Mouse (Mus musculus) kidney, postnatal 4 days (tissue): ENCODE measurements around the gene Ier5l.
A peak's percentile ranks its signal among the peaks of the same experiment; 100 is the strongest.

Experiments
- DNase-seq, 2 experiments: peaks; one replicate each; pipeline ENCODE4 v3.0.0; 2021; ENCODE audit warnings: mixed read lengths in 2 of 2

Gene Ier5l

DNA sequence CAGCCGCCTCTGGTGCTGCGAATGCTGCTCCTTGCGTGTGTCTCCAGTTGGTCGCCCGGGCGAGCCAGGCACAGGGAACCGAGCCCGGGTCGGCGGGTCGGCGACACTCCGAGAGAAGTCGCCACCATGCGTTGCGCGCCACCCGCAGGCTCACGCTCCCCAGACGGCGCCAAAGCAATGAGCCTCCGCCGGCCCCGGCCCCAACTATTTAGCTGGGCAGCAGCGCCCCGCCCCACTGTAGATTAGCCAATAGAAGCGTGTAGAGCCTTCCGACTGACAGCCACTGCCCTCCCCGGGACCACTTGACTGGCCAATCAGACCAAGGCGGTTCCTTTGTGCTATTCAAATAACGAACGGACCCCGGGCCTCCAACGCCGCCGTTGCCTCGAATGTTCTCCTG, at the start of gene Ier5l:
Gene Ier5l, minus strand, starts transcription at position 181 of the 400 bp plus-strand sequence.
- DNase-seq: peak; percentile 97 to 98

DNA sequence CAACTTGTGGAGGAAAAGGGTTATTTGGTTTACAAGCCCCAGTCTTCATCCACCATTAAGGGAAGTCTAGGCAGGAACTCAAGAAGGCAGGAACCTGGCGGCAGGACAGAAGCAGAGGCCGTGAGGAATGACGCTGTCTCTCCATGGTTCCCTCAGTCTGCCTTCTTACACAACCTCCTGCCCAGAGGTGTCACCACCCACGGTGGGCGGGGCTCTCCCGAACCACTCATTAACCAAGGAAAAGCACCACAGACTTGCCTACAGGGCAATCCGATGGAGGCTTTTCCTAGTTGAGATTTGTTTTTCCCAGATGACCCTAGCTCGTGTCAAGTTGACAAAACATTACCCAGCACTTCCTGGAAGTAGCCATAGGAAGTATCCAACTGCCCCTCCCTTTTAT, 49.7 kb upstream of the Ier5l start:
- peak; percentile 30 to 55 for DNase-seq

DNA sequence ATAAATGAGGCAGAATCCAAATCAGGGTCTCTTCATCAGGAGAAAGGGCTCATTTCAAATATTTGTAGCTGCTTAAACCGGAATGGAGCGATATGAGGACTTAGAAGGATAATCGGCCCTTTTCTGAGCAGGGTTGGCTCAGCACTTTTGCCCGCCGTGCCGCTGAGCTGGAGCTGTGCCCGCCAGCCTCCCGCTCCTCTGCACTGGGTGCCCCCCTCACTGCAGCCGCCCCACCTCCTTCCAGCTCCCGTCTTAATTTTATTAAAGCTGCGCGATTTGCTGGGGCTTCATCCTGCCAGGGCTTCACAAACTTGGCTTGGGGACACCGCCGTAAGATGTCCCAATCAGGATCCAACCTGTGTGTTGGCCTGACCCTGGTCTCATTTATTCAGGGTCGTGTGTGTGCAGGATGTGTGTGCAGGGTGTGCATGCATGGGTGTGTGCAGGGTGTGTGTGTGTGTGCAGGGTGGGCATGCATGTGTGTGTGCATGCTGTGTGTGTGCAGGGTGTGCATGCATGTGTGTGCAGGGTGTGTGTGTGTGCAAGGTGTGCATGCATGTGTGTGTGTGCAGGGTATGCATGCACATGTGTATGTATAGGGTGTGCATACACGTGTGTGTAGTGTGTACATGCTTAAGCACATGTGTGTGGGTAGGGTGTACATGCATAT, 36.8 kb upstream of the Ier5l start:
- peak in 1 of 2 experiments; percentile 31 for DNase-seq

DNA sequence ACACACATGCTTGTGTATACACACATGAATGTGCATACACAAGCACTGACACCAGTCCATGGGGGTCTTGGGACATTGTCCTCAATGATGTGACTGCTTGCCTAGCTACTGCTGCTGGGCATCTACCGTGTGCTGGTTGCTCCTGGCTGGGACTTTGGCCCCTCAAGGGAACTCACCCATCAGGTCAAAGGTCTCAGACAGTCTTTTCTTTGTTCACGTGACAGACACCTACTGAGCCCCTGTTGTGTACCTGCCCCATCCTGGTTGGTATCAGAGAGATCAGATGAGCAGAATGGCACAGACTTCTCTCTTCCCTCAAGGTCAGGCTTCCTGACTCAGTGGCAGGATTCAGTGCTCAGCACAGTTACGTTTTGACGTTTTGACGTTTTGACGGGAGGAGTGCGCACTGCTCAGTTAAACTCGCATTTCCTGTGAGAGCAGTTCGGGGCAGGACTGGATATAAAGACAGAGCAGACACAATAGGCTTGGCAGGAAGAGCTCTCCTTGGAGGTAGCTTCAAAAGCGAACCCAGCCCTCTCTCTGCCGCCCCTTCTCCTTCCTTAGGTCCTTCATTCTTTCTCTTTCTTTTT, 33.2 kb upstream of the Ier5l start:
- no peak for DNase-seq

DNA sequence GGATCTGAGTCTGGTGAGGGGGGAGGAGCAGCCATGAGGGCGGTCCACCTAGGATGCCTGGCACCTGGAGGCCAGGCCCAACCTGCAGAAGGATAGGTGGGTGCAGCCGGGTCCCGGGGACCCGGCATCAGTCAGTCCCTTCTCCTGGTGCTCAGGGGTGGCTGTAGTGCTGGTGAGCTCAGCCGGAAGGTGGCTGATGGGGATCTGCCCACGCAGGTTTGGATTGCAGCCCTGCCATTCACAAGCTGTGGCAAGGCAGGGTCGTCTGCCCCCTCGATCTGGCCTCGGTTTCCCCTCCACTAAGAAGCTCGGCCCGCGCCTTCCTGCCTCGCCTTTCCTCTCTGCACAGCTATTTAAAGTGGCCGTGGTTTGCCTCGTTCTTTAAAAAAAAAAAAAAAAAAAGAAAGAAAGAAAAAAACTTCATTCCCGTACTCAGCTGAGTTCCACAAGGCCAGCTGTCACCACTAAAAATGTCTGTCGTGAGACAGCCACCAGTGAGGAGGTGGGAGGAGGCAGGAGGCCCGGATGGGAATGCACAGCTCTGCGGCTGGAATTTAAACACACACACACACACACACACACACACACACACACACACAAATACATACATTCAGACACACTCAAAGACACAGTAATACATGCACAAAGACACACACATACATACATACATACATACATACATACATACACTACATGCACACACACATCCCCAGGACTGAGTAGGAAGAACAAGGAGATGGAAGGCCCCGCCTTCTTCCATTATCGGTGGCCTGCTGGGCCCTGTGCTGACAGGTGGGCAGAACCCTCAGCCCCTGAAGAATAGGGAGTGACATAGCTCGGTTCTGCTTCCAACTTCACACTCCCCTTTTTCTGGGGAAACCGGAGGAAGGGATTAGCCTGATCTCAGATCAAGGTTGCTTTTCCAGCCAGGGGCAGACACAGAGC, 29.9 kb upstream of the Ier5l start:
- DNase-seq: peak; percentile 64 to 78

DNA sequence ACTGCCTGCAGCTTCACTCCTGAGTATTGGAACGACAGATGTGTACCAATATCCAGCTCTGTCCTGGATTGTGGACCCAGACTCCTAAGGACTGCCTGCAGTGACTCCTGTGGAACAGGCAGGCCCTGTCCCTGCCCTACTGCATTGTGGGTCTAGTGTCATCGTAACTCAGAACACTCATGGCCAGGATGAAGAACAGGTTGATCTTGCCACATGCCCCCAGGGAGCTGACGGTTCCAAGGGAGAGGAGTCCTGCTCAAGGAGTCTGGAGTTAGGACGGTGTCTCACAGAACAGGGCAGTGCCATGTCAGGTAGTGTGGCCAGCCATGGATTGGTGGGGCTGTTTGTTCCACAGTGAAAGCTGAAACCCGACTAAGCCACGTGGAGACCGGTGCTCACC, 27.7 kb upstream of the Ier5l start:
- DNase-seq: no peak

DNA sequence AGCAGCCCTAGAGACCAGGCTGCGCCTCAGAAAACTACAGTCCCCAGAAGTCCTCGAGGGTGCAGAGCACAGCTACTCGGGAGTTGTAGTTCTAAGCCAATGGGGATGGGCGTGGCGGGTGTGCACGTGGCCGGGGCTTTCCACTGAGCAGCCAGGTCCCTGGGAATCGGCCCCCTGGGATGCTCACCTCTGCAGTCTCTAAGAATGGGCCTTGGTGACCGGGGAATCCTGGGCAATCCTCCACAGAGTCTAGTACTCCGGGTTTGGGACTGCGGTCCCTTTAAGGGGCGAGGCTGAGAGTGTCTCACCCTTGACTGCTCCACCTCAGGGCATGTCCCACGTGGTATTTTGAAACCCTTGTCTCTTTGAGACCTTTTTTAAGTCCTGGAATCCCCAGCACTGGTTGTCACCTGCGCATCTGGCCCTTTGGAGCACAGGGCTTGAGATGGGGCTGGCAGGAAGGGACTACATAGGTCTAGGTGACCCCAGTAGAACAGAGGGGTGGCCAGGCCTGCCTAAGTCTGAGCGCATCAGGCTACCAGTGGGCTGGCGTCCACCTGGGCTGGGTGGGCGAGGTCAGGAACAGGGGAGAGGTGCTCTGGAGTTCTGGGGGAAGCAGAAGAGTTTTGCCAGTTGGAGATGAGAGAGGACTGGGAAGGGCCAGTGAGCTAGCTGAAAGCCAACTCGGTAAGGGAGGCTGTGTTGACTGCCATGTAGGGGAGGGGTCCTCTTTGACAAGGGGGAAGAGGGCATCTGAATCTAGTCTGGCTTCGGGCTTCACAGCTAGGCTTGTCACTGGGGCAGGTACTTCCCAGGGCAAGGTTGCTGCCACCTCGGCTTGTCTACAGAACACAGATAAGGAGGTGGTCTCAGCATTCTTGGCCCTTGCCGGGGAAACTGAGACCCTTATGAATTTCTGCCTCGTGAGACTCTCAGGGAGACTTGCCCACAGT, 22.2 kb upstream of the Ier5l start:
- DNase-seq: peak; percentile 77 to 84

DNA sequence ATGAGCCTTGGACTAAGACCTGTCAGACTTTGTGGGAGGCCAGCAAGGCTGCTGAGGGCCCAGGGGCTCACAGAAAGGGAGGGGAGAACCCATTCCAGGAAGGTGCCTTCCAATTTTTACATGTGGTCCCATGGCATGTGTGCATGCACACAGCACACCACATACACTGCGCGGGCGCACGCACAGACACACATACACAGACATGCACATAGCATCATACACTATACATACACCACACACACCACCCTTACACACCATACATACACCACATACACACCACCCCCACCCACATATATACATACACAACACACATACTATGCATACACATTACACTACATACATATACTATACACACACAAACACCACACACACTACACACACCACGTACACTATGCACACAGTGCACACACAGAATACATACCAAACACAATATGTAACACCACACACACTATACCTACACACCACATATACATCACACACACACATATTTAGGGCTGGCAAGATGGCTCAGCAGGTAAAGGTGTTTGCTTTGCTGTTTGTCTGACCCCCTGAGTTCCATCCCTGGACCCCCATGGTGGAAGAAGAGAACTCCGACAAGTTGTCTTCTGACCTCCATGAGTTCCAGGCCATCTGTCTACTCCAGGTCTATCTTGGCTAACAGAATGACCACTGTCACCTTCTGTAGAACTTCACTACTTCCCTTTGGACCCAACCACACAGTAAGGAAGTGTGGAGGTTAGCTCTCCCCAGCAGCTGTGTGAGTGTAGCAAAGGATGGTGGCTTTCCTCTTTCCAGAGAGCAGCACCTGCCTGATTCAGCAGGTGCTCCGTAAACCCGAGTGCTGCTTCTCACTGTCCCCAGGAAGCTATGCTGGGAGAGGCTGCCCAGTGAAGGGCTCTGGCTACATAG, 21.2 kb upstream of the Ier5l start:
- no peak for DNase-seq

DNA sequence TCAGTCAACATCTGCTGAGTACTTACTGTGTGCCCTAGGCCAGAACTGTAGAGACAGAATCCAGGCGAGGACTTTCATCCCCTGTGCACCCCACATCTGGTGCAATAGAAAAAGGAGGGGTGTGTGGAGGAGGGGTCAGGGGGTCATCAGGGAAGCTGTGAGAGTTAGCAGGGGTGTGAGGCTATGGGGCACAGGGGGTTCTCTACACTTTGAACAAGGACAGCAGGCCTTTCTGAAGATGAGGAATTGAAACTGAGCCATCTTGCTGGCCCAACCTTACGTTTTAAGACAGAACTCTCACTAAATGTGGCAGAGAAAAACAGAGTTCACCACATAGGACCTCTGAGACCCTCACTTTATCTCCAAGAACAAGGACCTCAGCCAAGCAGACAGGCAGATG, 16.4 kb upstream of the Ier5l start:
- DNase-seq: no peak

DNA sequence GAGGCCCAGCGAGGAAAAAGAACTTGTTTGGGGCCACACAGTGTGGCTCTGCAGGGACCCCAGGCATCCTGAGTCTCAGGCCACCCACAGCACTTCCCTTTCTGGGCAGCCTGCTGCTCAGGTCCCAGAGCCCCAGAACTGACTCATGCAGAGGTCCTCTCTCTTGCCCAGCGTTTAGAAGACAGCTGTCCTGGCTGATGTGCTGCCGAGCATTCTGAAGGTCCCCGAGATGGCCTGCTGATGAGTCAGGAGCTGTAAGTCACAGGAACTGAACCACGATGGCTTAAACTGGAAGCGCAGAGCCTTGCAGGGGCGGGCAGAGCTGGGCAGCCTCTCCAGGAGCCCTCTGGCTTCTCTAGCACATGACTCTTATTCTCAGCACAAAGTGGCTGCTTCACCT, 13.6 kb upstream of the Ier5l start:
- peak in 1 of 2 experiments; percentile 31 for DNase-seq

DNA sequence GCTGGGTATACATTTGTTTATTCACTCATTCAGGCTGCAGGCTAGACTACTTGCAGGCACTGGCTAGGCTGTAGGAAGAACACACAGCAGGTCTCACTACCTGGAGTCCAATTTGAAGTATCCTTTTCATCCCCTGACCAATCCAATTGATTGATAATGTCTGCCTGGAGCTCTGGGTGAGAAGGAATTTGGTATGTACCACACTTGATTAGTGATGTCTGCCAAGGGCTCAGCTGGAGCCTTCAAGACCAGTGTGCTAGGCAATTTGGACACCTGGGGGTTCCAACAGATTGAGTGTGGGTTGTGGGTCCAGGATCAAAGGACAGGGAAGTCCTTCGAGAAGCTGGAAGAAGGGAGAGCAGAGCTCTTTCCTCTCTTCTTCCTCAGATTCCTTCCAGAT, 4.5 kb upstream of the Ier5l start:
- no peak for DNase-seq

DNA sequence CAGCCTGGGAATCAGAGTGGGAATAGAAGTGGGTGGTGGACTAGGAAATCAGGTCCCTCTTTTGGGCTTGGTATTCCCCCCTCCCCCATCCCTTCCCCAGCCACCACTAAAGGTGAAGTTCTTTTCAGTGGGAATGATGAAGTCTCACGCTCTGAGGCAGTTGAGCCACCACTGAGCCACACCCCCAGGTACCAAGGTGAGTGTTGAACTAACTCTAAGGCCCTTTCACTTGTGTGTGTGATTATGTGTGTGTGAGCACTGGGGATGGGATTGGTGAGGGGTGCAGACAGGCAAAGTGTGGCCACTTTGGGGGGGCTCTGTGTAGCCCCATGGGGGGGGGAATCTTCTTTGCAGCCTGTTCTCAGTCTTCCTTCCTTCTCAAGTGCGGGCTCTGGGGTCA, 2.2 kb upstream of the Ier5l start:
- no peak for DNase-seq

DNA sequence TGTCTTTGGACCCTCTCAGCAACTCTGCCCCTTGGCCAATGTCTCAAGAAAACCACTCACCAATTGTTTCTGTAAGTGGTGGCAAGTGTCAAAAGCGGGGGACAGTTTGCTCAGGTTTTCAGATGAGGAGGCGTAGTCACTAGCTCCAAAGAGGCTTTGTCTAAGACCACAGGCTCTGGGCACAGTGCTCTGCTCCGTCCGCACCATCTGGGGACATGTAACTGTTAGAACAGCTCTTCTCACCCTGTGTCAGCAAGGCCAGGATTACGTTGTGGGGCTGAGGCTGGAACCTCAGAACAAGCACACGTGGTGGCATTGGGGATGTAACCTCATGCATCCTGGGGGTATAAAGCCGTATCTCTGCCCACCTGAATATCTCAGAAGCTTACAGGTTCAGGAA, 1.4 kb upstream of the Ier5l start:
- DNase-seq: no peak

DNA sequence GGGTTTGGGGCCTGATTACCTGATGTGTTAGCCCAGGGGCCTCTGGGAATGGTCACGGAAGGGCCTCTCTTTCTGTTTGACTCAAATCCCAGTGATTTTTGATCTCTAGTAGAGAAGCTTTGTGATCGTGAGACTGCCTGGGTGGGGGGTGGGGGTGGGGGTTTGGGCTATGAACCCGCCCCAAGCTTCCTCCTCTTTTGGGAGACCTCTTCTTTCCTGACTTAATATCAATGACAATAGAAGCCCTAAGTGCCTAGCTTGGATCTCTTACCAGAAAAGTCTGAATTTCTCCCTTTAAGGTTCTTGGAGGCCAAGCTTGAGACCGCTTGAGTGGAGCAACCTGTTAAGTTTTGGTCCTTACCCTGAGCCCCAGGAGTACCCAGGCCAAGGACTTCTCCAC, 757 bp upstream of the Ier5l start:
- DNase-seq: no peak

DNA sequence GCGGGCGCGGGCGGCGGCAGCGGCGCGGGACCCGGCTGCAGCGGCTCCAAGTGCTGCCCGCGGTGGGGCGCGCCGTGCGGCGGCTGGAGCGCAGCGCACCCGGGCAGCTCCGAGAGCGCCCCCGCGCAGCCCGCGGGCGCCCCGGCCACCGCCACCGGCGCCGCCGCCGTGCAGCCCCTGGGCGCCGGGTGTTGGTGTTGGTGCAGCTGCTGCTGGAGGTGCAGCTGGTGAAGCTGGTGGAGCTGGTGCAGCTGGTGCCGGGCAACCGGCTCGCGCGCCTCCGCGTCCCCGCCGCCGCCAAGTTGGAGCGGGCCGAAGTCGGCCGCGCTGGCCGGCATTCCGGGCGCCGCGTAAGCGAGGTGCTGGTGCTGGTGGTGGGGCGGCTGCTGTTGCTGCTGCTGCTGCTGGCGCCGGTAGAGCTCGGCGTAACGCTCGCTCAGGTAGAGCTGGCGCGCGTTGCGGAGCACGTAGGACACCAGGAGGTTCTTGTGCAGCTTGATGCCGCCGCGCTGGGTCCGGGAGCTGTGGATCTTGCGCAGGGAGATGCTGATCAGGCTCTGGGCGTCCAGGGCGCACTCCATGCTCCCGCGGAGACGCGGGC, 488 bp downstream of the Ier5l start:
- DNase-seq: peak; percentile 70 to 78

DNA sequence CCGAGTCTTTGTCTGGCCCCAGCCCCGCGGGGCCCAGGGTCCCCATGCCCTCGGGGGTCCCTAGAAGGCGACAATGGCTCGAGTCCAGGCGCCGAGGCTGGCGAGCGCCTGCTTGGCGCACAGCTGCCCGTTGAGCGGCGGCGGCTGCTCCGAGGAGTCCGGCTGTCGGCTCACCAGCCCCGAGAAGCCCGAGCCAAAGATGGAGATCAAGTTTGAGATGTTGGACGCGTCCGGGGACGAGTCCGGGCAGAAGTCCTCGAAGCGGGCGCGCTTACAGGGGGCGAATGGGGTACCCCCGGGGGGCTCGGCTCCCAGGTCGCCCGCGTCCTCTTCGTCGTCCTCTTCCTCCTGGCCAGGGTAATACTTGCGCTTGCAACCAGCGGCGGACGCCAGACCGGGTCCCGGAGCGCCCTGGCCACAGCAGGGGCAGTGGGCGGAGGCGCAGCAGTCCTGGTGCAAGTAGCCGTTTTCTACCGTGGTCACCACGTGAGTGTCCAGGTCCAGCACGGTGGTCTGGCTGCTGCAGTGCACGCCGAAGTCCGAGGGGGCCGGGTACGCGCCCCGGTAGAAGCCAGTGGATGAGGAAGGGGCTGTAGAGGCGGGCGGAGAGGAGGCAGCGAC, 1.2 kb downstream of the Ier5l start:
- DNase-seq: peak; percentile 66 to 80

DNA sequence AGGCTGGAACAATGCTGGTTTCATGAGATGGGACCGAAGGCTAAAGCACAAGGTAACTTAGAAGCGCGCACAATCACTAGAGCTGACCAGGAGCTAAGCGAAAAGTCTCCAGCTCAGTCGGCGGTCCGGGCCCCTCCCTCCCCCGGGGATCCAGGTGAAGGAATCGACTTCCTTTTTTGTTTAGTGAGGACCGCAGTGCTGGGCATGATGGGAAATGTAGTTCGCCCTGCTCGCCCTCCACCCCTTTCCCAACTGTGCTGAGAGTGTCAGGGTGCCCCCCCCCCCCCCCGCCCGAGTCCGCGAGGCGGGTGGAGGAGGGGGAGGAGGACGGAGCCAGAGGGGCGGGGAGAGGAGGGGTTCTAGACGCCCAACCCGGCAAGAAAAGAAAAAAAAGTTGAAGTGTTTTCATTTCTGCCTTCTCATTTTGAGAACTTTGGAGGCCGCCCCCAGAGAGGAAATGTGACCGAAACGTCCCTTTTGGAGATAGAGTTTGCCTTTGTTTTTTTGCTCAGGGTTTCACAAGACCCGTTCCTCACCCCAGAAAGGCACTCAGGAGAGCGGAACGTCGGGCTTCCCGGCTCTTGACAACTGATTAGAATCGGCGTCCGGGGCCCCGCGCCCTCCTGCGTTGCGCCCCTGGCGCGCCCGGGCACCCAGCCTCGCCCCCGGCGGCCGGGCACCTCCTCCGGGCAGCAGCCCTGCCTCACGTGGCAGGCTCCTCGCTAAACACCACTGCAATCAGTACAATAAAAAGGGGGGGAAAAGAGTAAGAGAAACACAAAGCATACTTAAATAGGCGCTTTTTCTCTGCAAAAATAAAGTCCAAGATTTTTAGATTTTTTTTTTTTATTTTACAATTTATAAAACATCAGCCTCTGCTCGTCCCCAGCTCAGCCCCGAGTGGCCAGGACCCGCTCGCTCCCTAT, 2.0 kb downstream of the Ier5l start:
- DNase-seq: peak; percentile 86 to 92

DNA sequence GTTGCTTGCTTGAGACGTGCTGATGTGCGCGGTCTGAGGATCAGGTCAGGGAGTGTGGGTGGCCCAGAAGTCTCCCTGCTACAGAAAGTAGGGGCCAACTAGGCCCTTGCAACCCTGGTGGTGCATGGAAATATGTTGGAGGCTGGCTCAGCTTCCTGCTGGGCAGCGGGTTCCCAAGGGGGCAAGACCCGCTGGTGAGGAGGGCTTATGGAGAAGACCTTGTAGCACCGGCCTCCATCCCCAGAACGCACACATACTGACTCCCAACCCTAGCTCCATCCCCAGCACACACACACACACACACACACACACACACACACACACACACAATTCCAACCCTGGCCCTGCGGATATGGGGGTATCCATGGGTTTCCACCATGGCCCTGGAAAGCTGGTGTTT, 3.0 kb downstream of the Ier5l start:
- DNase-seq: peak; percentile 50 to 55
